Mouse (Mus musculus): Measurements from ENCODE around the gene Stim1. TPM values are rescaled to one million over a fixed set of nuclear protein-coding genes. Genes with fewer than 3 reads are reported as not detected.

The Stim1 gene
- polyA plus RNA-seq, 1 experiment, result not detected

DNA sequence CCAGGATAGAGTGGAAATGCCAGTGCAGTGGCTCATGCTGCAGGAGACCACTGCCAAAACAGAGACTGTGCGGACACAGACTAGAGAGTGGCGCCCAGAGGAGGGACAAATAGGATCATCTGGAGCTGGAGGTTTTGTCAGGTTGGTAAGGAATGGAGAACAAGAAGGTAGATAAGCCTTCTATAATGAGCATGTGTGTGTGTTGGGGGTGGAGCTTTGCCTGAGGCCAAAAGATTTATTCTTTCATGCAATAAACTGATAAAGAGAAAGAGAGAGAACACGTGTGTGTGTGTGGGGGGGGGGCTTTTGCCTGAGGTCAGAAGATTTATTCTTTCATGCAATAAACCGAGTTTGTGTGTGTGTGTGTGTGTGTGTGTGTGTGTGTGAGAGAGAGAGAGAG lies 34.5 kb upstream of the Stim1 start:
- TF ChIP-seq CTCF (IDR thresholded peaks at IDR 0.05; ENCODE audit: insufficient read depth, low read depth, low read length), result no peak
- TF ChIP-seq POLR2A (IDR thresholded peaks at IDR 0.05; ENCODE audit: insufficient read depth, low read depth, low read length), result no peak
- Histone ChIP-seq H3K27ac (ENCODE audit: insufficient read depth, low read depth, low read length) (no peak overlapping the region), H3K4me3 (ENCODE audit: insufficient read depth, low read depth, low read length) (no peak overlapping the region), H3K4me1 (ENCODE audit: control insufficient read depth, insufficient read depth, low read length) (peaks cover 5% of the 10 kb centered on the region; the same call in 1 of the 2 replicates)
- 88% methylated on average over 4 of the region's 4 CpGs for WGBS

DNA sequence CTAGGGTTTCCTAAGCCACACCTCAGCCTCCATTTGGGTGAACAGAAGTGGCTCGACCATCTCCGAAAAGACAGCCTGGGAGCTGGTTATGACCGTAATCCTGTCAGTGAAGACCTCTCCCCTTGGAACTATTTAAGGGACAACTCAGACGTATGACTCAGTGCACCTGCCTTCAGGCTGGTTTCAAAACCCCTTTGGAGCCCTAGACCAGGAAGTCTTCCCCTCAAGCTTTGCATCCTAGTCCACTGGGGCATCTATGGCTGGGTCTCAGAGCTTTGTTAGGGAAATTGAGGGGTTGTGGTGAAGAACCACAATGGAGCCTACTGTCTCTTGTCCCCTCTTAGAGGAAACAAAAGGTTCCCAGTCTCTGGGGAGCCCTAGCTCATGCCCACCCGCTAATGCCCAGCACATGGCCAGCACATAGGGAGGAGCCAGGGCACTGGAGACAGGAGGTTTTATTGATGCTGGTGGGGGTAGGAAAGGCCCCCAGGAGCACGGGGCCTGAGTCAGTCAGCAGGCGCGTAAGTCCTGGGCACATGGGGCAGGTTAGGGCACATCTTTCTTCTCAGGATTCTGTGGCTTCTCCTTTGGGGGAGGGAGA lies 28.8 kb upstream of the Stim1 start:
- no peak overlapping the region for H3K27ac ChIP-seq (ENCODE audit: insufficient read depth, low read depth, low read length)
- H3K4me1 ChIP-seq (ENCODE audit: control insufficient read depth, insufficient read depth, low read length), result peaks cover under 1% of the 10 kb centered on the region; the same call in 1 of the 2 replicates
- H3K4me3 ChIP-seq (ENCODE audit: insufficient read depth, low read depth, low read length), result no peak overlapping the region
- TF ChIP-seq POLR2A (IDR thresholded peaks at IDR 0.05; ENCODE audit: insufficient read depth, low read depth, low read length) (no peak), CTCF (IDR thresholded peaks at IDR 0.05; ENCODE audit: insufficient read depth, low read depth, low read length) (no peak)
- 82% methylated on average over 8 of the region's 8 CpGs for whole genome bisulfite sequencing

DNA sequence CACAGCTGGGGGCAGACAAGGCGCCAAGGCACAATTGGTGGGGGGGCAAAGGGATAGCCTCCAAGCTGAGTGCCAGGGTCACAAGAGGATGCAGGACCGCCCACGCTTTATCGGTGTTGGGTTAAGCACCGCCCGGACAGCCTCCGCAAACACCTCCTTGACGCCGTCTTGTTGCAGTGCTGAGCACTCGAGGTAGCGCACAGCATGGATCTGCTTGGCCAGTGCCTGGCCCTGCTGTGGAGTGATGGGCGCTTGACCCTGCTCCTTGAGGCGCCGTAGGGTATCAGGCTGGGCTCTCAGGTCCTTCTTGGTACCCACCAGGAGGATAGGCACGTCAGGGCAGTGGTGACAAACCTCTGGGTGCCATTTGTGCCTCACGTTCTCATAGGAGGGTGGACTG lies 28.0 kb upstream of the Stim1 start:
- no peak overlapping the region for H3K4me3 ChIP-seq (ENCODE audit: insufficient read depth, low read depth, low read length)
- TF ChIP-seq POLR2A (IDR thresholded peaks at IDR 0.05; ENCODE audit: insufficient read depth, low read depth, low read length) (no peak), CTCF (IDR thresholded peaks at IDR 0.05; ENCODE audit: insufficient read depth, low read depth, low read length) (no peak)
- WGBS, result 94% methylated on average over 16 of the region's 16 CpGs
- peaks cover 3% of the 10 kb centered on the region; the same call in 1 of the 2 replicates for H3K4me1 ChIP-seq (ENCODE audit: control insufficient read depth, insufficient read depth, low read length)
- H3K27ac ChIP-seq (ENCODE audit: insufficient read depth, low read depth, low read length), result no peak overlapping the region

DNA sequence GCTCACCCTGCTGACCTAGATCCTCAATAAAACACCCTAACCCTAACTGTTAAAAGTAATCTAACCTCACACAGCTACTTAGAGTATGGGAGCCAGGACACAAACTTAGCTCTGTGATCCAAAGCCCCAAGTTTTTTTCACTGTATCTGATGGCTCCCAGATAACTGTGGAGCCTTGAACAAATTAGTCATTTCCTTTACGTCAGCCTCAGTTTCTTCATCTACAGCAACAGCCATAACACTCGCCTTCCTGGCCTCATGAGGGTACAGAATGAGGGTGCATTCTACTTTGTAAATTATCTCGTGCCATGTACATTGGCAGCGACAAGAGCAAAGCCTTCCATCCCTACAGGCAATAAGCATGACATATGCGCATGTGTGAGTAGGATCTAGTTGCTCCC lies 25.2 kb upstream of the Stim1 start:
- TF ChIP-seq CTCF (IDR thresholded peaks at IDR 0.05; ENCODE audit: insufficient read depth, low read depth, low read length) (no peak), POLR2A (IDR thresholded peaks at IDR 0.05; ENCODE audit: insufficient read depth, low read depth, low read length) (no peak)
- Histone ChIP-seq H3K4me3 (ENCODE audit: insufficient read depth, low read depth, low read length) (no peak overlapping the region), H3K27ac (ENCODE audit: insufficient read depth, low read depth, low read length) (no peak overlapping the region), H3K4me1 (ENCODE audit: control insufficient read depth, insufficient read depth, low read length) (peaks cover 6% of the 10 kb centered on the region; the same call in 1 of the 2 replicates)
- WGBS, result 87% methylated on average over 5 of the region's 5 CpGs

DNA sequence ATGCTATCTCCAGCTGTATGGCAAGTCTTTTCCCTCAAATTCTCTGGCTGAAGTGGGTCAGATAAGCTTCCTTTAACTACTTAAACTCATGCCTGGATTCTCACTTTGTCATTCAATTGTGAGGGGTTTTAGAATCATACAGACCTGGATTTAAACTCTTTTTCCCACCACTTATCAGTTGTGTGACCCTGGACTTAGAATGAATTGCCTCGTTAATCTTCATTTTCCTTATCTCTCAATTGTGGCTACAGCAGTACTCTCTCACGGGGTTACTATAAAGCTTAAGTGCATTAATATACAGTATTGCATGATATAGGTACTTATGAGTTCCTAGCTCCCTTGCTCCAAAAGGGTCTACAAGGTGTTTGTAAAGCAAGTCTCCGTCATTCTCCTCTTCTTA lies 24.7 kb upstream of the Stim1 start:
- no peak overlapping the region for H3K4me3 ChIP-seq (ENCODE audit: insufficient read depth, low read depth, low read length)
- no peak overlapping the region for H3K27ac ChIP-seq (ENCODE audit: insufficient read depth, low read depth, low read length)
- H3K4me1 ChIP-seq (ENCODE audit: control insufficient read depth, insufficient read depth, low read length), result peaks cover 6% of the 10 kb centered on the region; the same call in 1 of the 2 replicates
- WGBS, result 90% methylated on average over 3 of the region's 3 CpGs
- no peak for TF ChIP-seq POLR2A (IDR thresholded peaks at IDR 0.05; ENCODE audit: insufficient read depth, low read depth, low read length)
- no peak for TF ChIP-seq CTCF (IDR thresholded peaks at IDR 0.05; ENCODE audit: insufficient read depth, low read depth, low read length)

DNA sequence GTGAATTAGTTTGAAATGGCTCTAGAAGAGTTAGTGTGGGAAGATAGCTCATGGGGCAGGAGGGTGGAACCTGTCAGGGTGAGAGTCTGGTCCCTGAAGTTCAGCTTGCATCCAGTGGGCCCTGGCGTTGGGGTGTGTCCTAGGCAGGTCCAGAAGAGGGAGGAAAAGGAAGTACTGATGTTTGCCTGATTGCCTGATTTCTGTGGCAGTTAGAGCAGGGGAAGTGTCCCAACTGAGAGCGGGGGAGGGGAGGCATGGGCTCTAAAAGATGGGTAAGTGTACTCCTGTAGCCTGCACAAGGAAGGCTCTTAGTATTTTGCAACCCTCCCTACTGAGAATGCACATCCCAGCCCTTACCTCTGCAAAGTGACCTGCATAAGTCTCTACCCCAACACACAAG lies 23.7 kb upstream of the Stim1 start:
- WGBS, result 79% methylated on average over 2 of the region's 2 CpGs
- no peak overlapping the region for H3K4me3 ChIP-seq (ENCODE audit: insufficient read depth, low read depth, low read length)
- no peak for TF ChIP-seq POLR2A (IDR thresholded peaks at IDR 0.05; ENCODE audit: insufficient read depth, low read depth, low read length)
- H3K4me1 ChIP-seq (ENCODE audit: control insufficient read depth, insufficient read depth, low read length), result peaks cover 6% of the 10 kb centered on the region; the same call in 1 of the 2 replicates
- no peak overlapping the region for H3K27ac ChIP-seq (ENCODE audit: insufficient read depth, low read depth, low read length)

DNA sequence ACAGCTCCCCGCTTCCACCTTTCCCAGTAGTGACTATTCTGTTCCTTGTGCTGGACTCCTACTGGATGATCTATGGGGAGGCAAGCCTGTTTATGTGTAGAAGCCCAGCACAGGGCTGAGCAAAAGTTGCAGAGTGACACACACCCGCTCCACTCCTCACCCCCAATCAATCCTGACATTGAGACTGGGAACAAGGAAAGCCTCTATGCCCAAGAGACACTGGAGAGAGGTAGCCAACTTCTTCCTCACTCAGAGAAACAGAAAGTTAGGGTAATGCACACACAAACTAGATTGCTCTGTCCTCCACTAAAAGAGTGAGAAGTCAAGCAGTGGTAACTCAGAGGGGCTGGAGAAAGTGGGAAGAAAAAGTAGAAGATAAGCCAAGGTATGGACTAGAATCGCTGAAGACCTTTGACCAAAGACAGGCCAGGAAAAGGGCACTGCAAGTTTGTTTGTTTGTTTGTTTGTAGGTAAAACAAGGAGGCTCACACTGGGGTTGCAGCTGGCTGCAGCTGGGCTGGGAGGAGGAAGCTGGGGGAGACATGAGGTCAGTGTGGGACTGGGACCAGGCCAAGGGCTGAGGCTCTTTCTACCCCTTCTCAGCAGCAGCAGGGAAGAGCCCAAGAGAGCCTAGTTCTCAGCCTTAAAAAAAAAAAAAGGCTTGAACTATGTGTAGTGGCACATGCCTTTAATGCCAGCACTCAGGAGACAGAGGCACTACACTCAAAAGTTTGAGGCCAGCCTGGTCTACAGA lies 22.6 kb upstream of the Stim1 start:
- Histone ChIP-seq H3K4me1 (ENCODE audit: control insufficient read depth, insufficient read depth, low read length) (peaks cover 13% of the 10 kb centered on the region; the same call in 1 of the 2 replicates), H3K27ac (ENCODE audit: insufficient read depth, low read depth, low read length) (0 out of 2 replicates have a peak overlapping the region, but pooled peaks have one; percentile 25), H3K4me3 (ENCODE audit: insufficient read depth, low read depth, low read length) (no peak overlapping the region)
- no peak for TF ChIP-seq POLR2A (IDR thresholded peaks at IDR 0.05; ENCODE audit: insufficient read depth, low read depth, low read length)
- no peak for TF ChIP-seq CTCF (IDR thresholded peaks at IDR 0.05; ENCODE audit: insufficient read depth, low read depth, low read length)
- WGBS, result 79% methylated on average over 3 of the region's 3 CpGs

DNA sequence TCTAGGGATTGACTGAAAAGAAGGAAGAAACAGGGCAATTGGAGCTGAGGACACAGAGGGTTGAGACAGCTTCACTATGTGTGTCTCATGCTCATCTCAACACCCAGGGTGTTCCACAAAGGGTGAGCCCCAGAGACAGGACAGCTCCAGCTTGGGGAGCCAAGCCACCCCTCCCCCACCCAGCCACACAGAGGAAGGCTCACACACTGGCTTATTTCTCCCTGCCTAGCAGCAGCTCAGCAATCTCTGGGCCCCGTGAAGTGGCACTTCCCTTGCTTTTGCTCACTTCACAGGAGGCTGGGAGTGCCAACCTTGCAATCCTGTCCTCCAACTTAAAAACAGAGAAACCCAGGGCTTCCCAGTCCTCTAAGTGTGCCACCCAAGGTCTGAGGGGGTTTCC lies 21.8 kb upstream of the Stim1 start:
- no peak for TF ChIP-seq POLR2A (IDR thresholded peaks at IDR 0.05; ENCODE audit: insufficient read depth, low read depth, low read length)
- no peak for TF ChIP-seq CTCF (IDR thresholded peaks at IDR 0.05; ENCODE audit: insufficient read depth, low read depth, low read length)
- 21% methylated on average over 1 of the region's 1 CpGs for WGBS
- H3K27ac ChIP-seq (ENCODE audit: insufficient read depth, low read depth, low read length), result no peak overlapping the region

DNA sequence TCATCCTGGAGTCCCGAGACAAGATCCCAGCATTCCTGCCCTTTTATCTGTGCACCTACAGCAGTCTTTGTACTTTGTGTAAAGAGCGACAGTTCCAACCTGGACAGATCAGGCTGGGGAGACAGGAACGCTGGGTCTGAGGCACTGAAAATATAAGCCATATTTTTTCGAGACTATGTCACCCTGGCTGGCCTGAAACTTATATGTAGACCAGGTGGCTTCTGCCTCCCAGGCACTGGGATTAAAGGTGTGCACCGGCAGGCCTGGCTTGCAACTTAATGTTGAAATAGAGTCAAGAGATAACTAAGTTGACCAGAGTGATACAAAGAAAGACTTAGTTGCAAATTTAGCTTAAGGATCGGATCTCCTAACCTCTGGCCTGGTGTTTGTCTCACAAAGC lies 21.3 kb upstream of the Stim1 start:
- Histone ChIP-seq H3K27ac (ENCODE audit: insufficient read depth, low read depth, low read length) (no peak overlapping the region), H3K4me1 (ENCODE audit: control insufficient read depth, insufficient read depth, low read length) (peaks cover 13% of the 10 kb centered on the region; the same call in 1 of the 2 replicates), H3K4me3 (ENCODE audit: insufficient read depth, low read depth, low read length) (no peak overlapping the region)
- TF ChIP-seq POLR2A (IDR thresholded peaks at IDR 0.05; ENCODE audit: insufficient read depth, low read depth, low read length) (no peak), CTCF (IDR thresholded peaks at IDR 0.05; ENCODE audit: insufficient read depth, low read depth, low read length) (no peak)
- 79% methylated on average over 6 of the region's 6 CpGs for WGBS

More for the DNA sequence above, 21.8 kb upstream of the Stim1 start:
- H3K4me3 ChIP-seq (ENCODE audit: insufficient read depth, low read depth, low read length), result no peak overlapping the region
- peaks cover 13% of the 10 kb centered on the region; the same call in 1 of the 2 replicates for H3K4me1 ChIP-seq (ENCODE audit: control insufficient read depth, insufficient read depth, low read length)

Measured in olfactory bulb, adult 2 months (tissue).